Mouse (Mus musculus) urinary bladder, postnatal 14 days (tissue): Measurements from ENCODE around the gene Gm36210.
"Not testable (repeated sequence)": the region's sequence is repeated elsewhere in the genome, so short reads cannot be mapped to it uniquely, and the experiment has no call there.

Source experiments
- DNase-seq: peaks from one replicate; pipeline ENCODE4 v3.0.0; 2021; ENCODE audit warnings: low spot score

Gm36210 gene

GRCm38 (mm10) chr7:4879036-4879435, 27.3 kb downstream of the Gm36210 start:
- DNase-seq: not testable (repeated sequence)

DNA sequence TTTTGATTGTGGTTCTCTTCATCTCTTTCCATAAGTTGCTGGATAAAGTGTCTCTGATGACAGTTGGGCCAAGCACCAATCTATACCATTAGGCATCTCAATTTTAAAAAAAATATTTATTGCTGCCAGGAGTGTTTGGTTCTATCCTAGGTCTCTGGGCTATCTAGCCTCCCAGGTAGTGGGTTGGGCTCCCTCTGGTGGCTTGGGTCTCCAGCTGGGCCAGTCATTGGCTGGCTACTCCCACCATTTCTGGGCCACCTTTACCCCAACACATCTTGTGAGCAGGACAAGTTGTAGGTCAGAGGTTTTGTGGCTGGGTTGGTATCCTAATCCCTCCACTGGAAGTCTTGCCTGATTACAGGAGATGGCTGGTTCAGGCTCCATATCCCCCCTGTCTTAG, 28.1 kb downstream of the Gm36210 start:
- DNase-seq: peak; percentile 22

DNA sequence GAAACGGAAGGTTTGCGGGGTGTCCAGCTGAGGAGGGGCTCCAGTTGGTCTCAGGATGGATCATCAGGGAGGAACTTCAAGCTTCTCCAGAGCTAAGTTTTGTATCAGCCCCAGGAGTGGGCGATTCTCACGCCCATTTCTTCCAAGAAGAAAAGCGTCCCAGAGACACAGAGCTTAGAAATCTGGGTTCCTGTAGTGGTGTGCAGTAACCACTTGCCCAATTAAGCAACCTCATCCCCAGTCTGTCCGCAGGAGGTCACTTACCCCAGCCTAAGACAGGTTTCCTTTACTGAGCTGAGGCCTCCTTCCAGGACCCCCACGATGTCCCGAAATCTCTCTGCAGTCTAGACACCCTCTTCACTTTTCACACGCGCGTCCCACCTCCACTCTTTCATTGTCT, 29.1 kb downstream of the Gm36210 start:
- DNase-seq: no peak

DNA sequence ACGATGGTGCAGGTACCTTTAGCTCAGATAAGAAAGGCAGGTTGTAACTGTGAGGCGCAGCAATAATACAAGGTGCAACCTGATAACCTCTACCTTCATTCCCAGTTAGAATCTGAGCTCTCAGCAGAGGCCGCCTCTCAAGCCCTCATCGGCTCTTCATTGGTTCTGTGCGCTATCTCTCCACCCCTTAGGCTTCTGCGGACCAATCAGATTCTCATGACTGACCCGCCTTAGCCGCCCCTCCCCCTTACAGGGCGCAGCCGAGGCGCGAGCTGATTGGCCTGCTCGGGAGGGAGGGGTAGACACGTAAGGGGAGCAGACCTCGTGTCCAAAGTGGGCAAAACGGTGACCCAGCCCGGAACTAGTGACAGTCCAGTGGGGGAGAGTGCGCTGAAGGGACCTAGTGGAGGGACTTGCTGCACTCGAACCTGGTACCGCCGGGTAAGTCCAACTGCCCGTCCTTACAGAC, 29.5 kb downstream of the Gm36210 start, which contains the start of gene Isoc2a:
Gene Isoc2a (plus strand): TSS at position 401 of the 469 bp plus-strand sequence.
- DNase-seq: peak; percentile 91

DNA sequence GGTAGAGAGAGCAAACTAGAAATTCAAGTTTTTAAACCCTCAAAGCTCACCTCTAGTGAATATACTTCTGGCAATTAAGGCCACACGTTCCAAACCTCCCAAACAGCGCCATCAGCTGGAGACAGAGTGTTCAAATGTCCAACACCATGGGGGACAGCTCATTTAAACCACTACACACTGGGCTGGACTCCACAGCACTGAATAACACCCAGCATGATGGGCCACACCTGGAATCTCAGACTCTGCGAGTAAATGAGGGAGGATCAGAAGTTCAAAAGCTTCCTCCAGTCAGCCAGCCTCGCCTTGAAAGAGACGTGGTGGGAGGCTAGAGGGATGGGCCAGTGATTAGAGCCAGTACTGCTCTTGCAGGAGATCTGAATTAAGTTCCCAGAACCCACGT, 36.2 kb downstream of the Gm36210 start, which contains the start of gene Isoc2b:
Gene Isoc2b (minus strand): TSS at position 126 of the 400 bp plus-strand sequence.
- DNase-seq: no peak

DNA sequence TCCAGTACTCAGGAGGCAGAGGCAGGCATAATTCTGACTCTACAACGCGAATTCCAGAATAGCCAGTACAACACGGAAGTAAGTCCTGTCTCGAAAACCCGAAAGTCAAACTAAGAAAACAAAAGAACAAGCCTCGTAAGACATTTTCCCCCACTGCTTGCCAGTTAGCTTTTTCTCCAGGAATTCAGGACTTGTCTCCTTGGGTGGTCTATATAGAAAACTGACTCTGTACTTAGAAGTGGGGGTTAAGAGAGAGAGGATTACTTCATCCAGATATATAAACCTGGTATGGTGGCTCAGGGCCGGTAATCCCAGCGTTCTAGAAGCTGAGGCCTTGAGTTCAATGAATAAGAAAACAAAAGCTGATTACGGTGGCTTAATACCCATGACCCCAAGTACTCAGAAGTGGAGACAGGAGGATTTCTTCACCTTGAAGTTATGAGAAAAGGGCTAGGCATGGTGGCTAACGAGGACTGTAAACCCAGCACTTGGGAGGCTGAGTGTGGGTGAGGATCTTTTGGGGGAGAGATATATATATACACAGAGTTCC, 39.6 kb downstream of the Gm36210 start:
- DNase-seq: no peak

- DNase-seq: peak; percentile 97
Observed at GRCm38 (mm10) chr7:4865579-4866493, 40.5 kb downstream of the Gm36210 start.

DNA sequence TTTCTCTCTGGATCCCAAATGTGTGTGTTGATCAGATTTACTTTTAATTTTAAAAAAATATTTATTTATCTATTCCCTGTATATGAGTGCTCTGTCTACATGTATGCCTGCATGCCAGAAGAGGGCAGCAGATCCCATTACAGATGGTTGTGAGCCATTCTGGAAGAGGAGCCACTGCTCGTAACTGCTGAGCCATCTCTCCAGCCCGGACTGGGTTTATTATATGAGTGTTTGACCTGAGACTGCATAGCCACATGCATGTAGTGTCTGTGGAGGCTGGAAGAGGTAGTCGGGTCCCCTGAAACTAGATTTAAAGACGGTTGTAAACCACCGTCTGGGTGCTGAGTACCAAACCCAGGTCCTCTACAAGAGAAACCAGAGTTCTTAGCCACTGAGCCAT, 41.2 kb downstream of the Gm36210 start:
- DNase-seq: peak; percentile 49

DNA sequence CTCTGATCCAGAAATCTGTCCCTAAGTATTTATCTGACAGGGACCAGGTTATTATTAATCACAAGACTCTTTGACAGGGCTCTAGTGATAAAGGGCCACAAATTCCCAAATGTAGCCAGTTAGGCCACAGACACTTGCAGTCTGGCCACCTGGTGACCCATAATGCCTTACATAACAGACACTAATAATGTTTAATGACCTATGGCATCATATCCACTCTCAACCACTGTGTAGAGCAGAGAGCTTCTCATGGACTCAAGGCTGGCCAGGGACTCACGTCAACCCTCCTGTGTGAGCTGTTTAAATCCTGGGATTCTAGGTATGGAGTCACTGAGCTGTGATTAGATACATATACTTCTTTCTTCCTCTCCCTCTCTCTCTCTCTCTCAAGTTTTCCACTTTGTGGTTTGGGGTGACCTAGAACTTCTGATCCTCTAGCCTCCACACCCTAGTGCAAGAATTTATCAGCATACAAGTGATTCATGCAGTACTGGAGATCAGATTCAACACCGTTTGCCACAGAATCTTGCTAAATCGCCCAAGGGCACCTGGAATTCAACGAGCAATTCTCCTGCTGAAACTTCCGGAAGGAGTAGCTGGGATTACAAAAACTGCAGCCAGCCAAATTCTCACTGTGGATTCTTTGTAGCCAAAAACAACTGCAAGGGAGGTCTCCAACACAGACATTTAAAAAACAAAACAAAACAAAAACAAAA, 42.0 kb downstream of the Gm36210 start:
- DNase-seq: no peak

- no peak for DNase-seq
Observed at GRCm38 (mm10) chr7:4863541-4864080, 42.7 kb downstream of the Gm36210 start.

DNA sequence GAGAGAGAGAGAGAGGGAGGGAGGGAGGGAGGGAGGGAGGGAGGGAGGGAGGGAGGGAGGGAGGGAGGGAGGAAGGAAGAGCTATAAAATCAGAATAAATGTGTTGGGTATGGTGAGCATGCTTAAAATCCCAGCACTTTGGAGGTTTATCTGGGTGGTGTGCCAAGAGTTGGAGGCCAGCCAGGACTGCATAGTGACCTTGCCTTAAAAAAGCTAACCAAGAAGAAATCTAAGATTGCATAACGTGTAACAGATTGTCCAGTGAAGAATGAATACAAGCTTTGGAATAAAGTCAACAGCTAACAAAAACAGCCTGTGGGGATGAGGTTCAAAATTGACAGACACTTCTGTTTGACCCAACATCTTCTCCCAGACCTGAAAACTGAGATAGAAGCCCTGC, 43.3 kb downstream of the Gm36210 start:
- DNase-seq: peak; percentile 76

GRCm38 (mm10) chr7:4860926-4861325, 45.4 kb downstream of the Gm36210 start:
- not testable (repeated sequence) for DNase-seq

DNA sequence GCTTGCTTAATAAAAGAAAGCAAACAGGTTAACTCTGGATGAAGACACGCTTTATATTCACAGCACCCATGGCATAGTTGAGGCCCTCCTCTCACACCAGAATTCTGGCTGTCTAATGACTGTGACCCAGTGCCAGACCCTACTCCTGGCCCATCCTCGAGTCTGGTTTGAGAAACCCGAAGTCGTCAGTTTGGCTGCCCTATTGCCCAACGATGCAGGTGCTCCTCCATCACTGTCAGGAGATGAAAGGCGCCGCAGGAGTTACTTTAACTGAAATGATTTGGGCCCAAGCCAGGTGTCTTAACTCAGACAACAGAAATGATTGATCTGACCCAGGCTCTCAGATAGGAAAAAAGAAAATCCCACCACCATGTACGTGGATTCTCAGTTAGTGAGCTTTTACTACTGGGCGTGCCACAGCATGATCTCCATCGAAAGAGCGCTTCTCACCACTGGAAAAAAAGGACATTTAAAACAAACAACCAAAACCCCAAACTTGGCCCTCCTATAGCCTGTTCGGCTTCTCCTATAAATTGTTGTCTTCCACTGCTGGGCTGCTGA, 46.8 kb downstream of the Gm36210 start:
- no peak for DNase-seq

DNA sequence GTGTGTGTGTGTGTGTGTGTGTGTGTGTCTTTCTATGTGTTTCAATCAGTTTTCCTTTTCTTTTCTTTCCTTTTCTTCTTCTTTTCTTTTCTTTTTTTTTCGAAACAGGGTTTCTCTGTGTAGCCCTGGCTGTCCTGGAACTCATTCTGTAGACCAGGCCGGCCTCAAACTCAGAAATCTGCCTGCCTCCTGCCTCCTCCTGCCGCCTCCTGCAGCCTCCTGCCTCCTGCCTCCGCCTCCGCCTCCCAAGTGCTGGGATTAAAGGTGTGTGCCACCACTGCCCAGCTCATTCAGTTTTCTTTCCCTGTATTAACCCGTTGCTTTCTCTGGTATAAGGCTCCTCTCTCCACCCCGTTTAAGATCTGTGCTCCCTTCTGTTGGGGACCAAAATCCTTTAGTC, 49.0 kb downstream of the Gm36210 start:
- no peak for DNase-seq

DNA sequence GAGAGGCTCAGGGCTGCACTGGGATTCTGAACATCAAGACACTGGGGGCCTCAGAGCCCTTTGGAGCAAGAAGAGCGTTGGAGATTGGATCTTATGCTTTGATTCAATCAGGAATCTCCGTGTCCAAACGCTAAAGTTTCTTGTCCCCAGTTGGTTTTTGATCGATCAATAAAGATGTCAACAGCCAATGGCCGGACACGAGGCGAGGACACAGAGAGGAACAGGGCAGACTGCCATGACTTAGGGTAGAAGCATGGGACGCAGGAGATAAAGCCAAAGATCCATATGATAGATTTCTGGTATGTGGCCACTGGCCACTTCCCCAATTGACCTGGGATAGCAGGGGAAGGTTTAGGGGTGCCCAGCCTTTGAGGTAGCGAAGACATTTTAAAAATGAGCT, 49.8 kb downstream of the Gm36210 start:
- DNase-seq: no peak

DNA sequence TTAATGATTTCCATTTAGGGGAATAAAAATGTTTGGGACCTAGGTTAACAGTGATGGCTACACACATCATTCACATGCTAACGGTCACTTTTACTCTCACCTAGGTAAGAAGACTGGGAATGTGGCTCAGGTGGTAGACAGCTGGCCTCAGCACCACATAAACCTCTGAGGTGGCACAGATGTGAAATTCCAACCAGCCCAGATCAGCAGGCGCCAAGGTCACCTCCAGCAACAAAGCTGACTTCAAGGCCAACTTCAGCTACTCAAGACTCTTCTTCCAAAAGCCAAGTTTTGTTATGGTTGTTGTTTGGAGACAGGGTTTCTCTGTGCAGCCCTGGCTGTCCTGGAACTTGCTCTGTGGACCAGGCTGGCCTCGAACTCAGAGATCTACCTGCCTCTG, 52.7 kb downstream of the Gm36210 start:
- no peak for DNase-seq

- no peak for DNase-seq
Observed at GRCm38 (mm10) chr7:4851315-4851688, 55.0 kb downstream of the Gm36210 start.

- no peak for DNase-seq
Observed at GRCm38 (mm10) chr7:4850621-4851314, 55.5 kb downstream of the Gm36210 start.

DNA sequence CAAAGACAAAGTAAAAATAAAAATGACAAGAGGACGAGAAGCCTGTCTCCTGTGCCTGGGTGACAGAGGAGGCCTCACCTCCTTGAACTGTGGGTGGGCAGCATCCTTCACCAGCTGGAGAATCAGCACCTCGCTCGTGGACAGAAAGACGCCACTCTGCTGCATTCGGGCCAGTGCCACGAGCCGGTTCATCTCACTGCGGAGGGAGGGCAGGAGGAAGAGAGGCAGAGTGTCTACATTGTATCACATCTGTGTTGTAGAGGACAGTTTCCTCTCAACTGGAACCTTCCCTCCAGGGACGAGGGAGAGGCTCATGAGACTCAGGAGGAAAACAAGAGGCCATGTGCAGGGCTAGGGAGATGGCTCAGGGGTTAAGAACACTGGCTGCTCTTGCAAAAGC, 56.9 kb downstream of the Gm36210 start:
- no peak for DNase-seq
